Comparison of ENCODE assay signal across 23 mouse cellular contexts in the genomic region with DNA sequence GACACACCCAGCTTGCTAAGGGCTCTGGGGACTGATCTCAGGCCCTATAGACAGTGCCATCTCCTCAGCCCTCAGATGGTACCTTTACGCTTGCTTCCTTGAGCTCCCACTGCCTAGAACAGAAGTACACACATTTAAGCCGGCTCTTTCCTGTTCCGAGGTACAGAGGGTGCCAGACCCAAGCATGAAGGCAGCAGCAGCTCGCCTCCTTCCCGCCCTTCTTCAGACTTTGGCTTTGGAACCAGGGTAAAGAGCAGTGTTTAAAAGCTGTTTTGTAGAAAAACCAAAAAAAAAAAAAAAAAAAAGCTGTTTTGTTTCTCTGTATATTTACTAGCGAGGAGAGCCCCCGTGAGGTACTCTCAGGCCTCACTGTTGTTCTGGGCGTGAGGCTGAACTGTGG. TPM values are rescaled to one million over a fixed set of nuclear protein-coding genes. Genes with fewer than 3 reads are reported as not detected.
DNase-seq lines count a peak whose midpoint lies in the region; ATAC-seq and TF ChIP-seq lines count a peak whose summit lies in the region.
"Had no signal": no experiment of that assay in that cellular context is flagged by ENCODE, and none has a peak within 500 bp of the region (broad histone marks: within the 10 kb centered on the region; RNA-seq: fewer than 3 reads in every experiment).

No protein-coding gene starts in this region.

- no peak overlapping the region for H3K9ac ChIP-seq in embryonic facial prominence, embryonic 15.5 days
- no peak overlapping the region for H3K9ac ChIP-seq in kidney, embryonic 14.5 days (ENCODE audit: low read depth, low read length)
- H3K9ac ChIP-seq in limb, embryonic 13.5 days, result no peak overlapping the region
- H3K9ac ChIP-seq in neural tube, embryonic 15.5 days (replicated peaks), result no peak overlapping the region
- H3K9ac ChIP-seq: heart, embryonic 13.5 days; hindbrain, embryonic 15.5 days had no signal

- H3K27ac ChIP-seq in embryonic facial prominence, embryonic 15.5 days (replicated peaks), result peak overlapping the region; percentile 69
- H3K27ac ChIP-seq in embryonic facial prominence, embryonic 10.5 days (replicated peaks), result no peak overlapping the region
- peak overlapping the region; percentile 91 for H3K27ac ChIP-seq in kidney, adult 2 months (ENCODE audit: insufficient read depth, low read depth, low read length)
- H3K27ac ChIP-seq in kidney, embryonic 14.5 days (ENCODE audit: low read depth, low read length), result no peak overlapping the region
- peak overlapping the region; percentile 15; the same call in 1 of the 2 replicates for H3K27ac ChIP-seq in limb, embryonic 13.5 days
- H3K27ac ChIP-seq in limb, embryonic 10.5 days, result no peak overlapping the region
- 0 out of 2 replicates have a peak overlapping the region, but pooled peaks have one; percentile 37 for H3K27ac ChIP-seq in neural tube, embryonic 15.5 days (replicated peaks)
- H3K27ac ChIP-seq: heart, embryonic 13.5 days; hindbrain, embryonic 15.5 days; midbrain, embryonic 10.5 days had no signal

- peaks cover 5% of the 10 kb centered on the region; the same call in 1 of the 2 replicates for H3K9me3 ChIP-seq in embryonic facial prominence, embryonic 15.5 days (replicated peaks)
- peaks cover 7% of the 10 kb centered on the region; the same call in 1 of the 2 replicates for H3K9me3 ChIP-seq in embryonic facial prominence, embryonic 10.5 days
- H3K9me3 ChIP-seq in kidney, embryonic 14.5 days (ENCODE audit: control insufficient read depth, low read length), result peaks cover 10% of the 10 kb centered on the region
- H3K9me3 ChIP-seq in limb, embryonic 13.5 days, result peaks cover 7% of the 10 kb centered on the region; the same call in 1 of the 2 replicates
- H3K9me3 ChIP-seq in limb, embryonic 10.5 days (replicated peaks), result no peaks in the 10 kb centered on the region
- no peaks in the 10 kb centered on the region for H3K9me3 ChIP-seq in neural tube, embryonic 15.5 days (replicated peaks)
- H3K9me3 ChIP-seq: hindbrain, embryonic 15.5 days had no signal

- no peak overlapping the region for H3K4me2 ChIP-seq in embryonic facial prominence, embryonic 15.5 days (replicated peaks)
- H3K4me2 ChIP-seq in kidney, embryonic 14.5 days (replicated peaks; ENCODE audit: low read depth, low read length), result no peak overlapping the region
- H3K4me2 ChIP-seq in limb, embryonic 13.5 days (replicated peaks), result no peak overlapping the region
- H3K4me2 ChIP-seq in neural tube, embryonic 15.5 days, result no peak overlapping the region
- H3K4me2 ChIP-seq: heart, embryonic 13.5 days; hindbrain, embryonic 15.5 days had no signal

- H3K4me3 ChIP-seq in embryonic facial prominence, embryonic 15.5 days (replicated peaks), result no peak overlapping the region
- H3K4me3 ChIP-seq in embryonic facial prominence, embryonic 10.5 days, result no peak overlapping the region
- H3K4me3 ChIP-seq in kidney, adult 2 months (ENCODE audit: insufficient read depth, low read depth, low read length), result no peak overlapping the region
- H3K4me3 ChIP-seq in kidney, embryonic 14.5 days (ENCODE audit: low read length), result no peak overlapping the region
- H3K4me3 ChIP-seq in limb, embryonic 13.5 days, result no peak overlapping the region
- H3K4me3 ChIP-seq in limb, embryonic 10.5 days, result no peak overlapping the region
- H3K4me3 ChIP-seq in neural tube, embryonic 15.5 days (replicated peaks), result no peak overlapping the region
- H3K4me3 ChIP-seq: heart, embryonic 13.5 days; hindbrain, embryonic 15.5 days; midbrain, embryonic 10.5 days had no signal

- TF ChIP-seq CTCF in kidney, adult 2 months (conservative IDR thresholded peaks at IDR 0.05; ENCODE audit: insufficient read depth, insufficient read length, low read depth, low read length), result no peak

- H3K36me3 ChIP-seq in embryonic facial prominence, embryonic 15.5 days, result peaks cover 35% of the 10 kb centered on the region
- peaks cover 53% of the 10 kb centered on the region for H3K36me3 ChIP-seq in embryonic facial prominence, embryonic 10.5 days (replicated peaks)
- H3K36me3 ChIP-seq in kidney, adult 2 months (ENCODE audit: control insufficient read depth, insufficient read depth, low read length), result peaks cover 10% of the 10 kb centered on the region
- H3K36me3 ChIP-seq in kidney, embryonic 14.5 days (ENCODE audit: control insufficient read depth, insufficient read depth, low read length), result peaks cover 37% of the 10 kb centered on the region
- peaks cover 53% of the 10 kb centered on the region for H3K36me3 ChIP-seq in limb, embryonic 13.5 days
- peaks cover 55% of the 10 kb centered on the region for H3K36me3 ChIP-seq in limb, embryonic 10.5 days
- peaks cover 39% of the 10 kb centered on the region for H3K36me3 ChIP-seq in neural tube, embryonic 15.5 days

- DNase-seq in embryonic facial prominence, embryonic 10.5 days (ENCODE audit: low spot score), result no peak
- peak; percentile 57 for DNase-seq in kidney, adult 2 months
- no peak for DNase-seq in limb, embryonic 10.5 days (ENCODE audit: low spot score)
- DNase-seq in spleen, adult 12 weeks (ENCODE audit: low spot score), result no peak
- DNase-seq: cerebellum, adult 2 months; cerebellum, postnatal 36 days; embryo, embryonic 11 days; gastrocnemius, postnatal 14 days; heart, adult 11 months; heart, postnatal 14 days; kidney, adult 18-20 months; lung, adult 18-20 months; lung, postnatal 10 days had no signal

- no peak for ATAC-seq in embryonic facial prominence, embryonic 15.5 days (ENCODE audit: insufficient number of reproducible peaks, low FRiP score, low TSS enrichment, low read depth)
- ATAC-seq in kidney, embryonic 14.5 days (ENCODE audit: low FRiP score, low TSS enrichment), result no peak
- no peak for ATAC-seq in limb, embryonic 13.5 days (ENCODE audit: low FRiP score, low read depth)
- ATAC-seq in neural tube, embryonic 15.5 days (ENCODE audit: low FRiP score), result no peak
- ATAC-seq: activated CD4-positive, CD25-positive, alpha-beta regulatory T cell, adult 4 months; forebrain, embryonic 16.5 days had no signal

- no peak for TF ChIP-seq POLR2A in kidney, adult 2 months (IDR thresholded peaks at IDR 0.05; ENCODE audit: low read depth, low read length)

- no peaks in the 10 kb centered on the region for H3K4me1 ChIP-seq in embryonic facial prominence, embryonic 15.5 days
- no peaks in the 10 kb centered on the region for H3K4me1 ChIP-seq in embryonic facial prominence, embryonic 10.5 days
- H3K4me1 ChIP-seq in kidney, adult 2 months (ENCODE audit: control insufficient read depth, insufficient read depth, low read length), result peaks cover 32% of the 10 kb centered on the region
- H3K4me1 ChIP-seq in kidney, embryonic 14.5 days (ENCODE audit: control insufficient read depth, insufficient read depth, low read length), result no peaks in the 10 kb centered on the region
- H3K4me1 ChIP-seq in limb, embryonic 13.5 days, result no peaks in the 10 kb centered on the region
- no peaks in the 10 kb centered on the region for H3K4me1 ChIP-seq in limb, embryonic 10.5 days
- 0 out of 2 replicates have a peak, but pooled peaks cover 3% of the 10 kb centered on the region for H3K4me1 ChIP-seq in neural tube, embryonic 15.5 days
- H3K4me1 ChIP-seq: midbrain, embryonic 10.5 days had no signal

- no peaks in the 10 kb centered on the region for H3K27me3 ChIP-seq in embryonic facial prominence, embryonic 15.5 days
- H3K27me3 ChIP-seq in embryonic facial prominence, embryonic 10.5 days (replicated peaks; ENCODE audit: low read depth, poor library complexity, severe bottlenecking), result no peaks in the 10 kb centered on the region
- no peaks in the 10 kb centered on the region for H3K27me3 ChIP-seq in kidney, adult 2 months (replicated peaks; ENCODE audit: control insufficient read depth, insufficient read depth, low read length)
- no peaks in the 10 kb centered on the region for H3K27me3 ChIP-seq in kidney, embryonic 14.5 days (ENCODE audit: control insufficient read depth, insufficient read depth, low read length)
- no peaks in the 10 kb centered on the region for H3K27me3 ChIP-seq in limb, embryonic 13.5 days
- no peaks in the 10 kb centered on the region for H3K27me3 ChIP-seq in limb, embryonic 10.5 days (ENCODE audit: low read depth, poor library complexity, severe bottlenecking)
- no peaks in the 10 kb centered on the region for H3K27me3 ChIP-seq in neural tube, embryonic 15.5 days (replicated peaks)
- H3K27me3 ChIP-seq: heart, embryonic 13.5 days; hindbrain, embryonic 15.5 days had no signal

- 81% methylated on average over 8 of the region's 8 CpGs for WGBS in embryonic facial prominence, embryonic 15.5 days
- 87% methylated on average over 8 of the region's 8 CpGs for WGBS in embryonic facial prominence, embryonic 10.5 days
- WGBS in kidney, adult 2 months, result 52% methylated on average over 8 of the region's 8 CpGs
- 92% methylated on average over 8 of the region's 8 CpGs for WGBS in kidney, embryonic 14.5 days
- WGBS in limb, embryonic 13.5 days, result 88% methylated on average over 8 of the region's 8 CpGs
- 88% methylated on average over 8 of the region's 8 CpGs for WGBS in limb, embryonic 10.5 days
- WGBS in neural tube, embryonic 15.5 days, result 85% methylated on average over 8 of the region's 8 CpGs

RNA-seq across cellular contexts. Expression of a gene that starts 9.1 kb away (rescaled TPM):
- 797 and 816 TPM in 2 replicates for polyA plus RNA-seq in embryonic facial prominence, embryonic 15.5 days (2015; fragmentation: Nextera tagmentation; extraction: Ambion mirVana)
- 693 and 727 TPM in 2 replicates for polyA plus RNA-seq in embryonic facial prominence, embryonic 10.5 days (2016; fragmentation: Nextera tagmentation; extraction: Ambion mirVana)
- 1,108 and 1,337 TPM in 2 replicates for polyA plus RNA-seq in kidney, adult 2 months (2012; rRNA removed)
- polyA plus RNA-seq in kidney, embryonic 14.5 days (2014; fragmentation: Nextera tagmentation; extraction: Ambion mirVana), result 571 and 767 TPM in 2 replicates
- 605 and 606 TPM in 2 replicates for polyA plus RNA-seq in limb, embryonic 13.5 days (2015; fragmentation: Nextera tagmentation; extraction: Ambion mirVana)
- 670 and 699 TPM in 2 replicates for polyA plus RNA-seq in limb, embryonic 10.5 days (2016; fragmentation: Nextera tagmentation; extraction: Ambion mirVana)
- 1,502 and 1,904 TPM in 2 replicates for polyA plus RNA-seq in neural tube, embryonic 15.5 days (2015; fragmentation: Nextera tagmentation; extraction: Ambion mirVana)

RNA-seq across cellular contexts. Expression of a gene that starts 9.2 kb away (rescaled TPM):
- polyA plus RNA-seq in embryonic facial prominence, embryonic 15.5 days (2015; fragmentation: Nextera tagmentation; extraction: Ambion mirVana), result 17.9 and 19.1 TPM in 2 replicates
- 19.8 and 20.7 TPM in 2 replicates for polyA plus RNA-seq in embryonic facial prominence, embryonic 10.5 days (2016; fragmentation: Nextera tagmentation; extraction: Ambion mirVana)
- 4.3 and 5.1 TPM in 2 replicates for polyA plus RNA-seq in kidney, adult 2 months (2012; rRNA removed)
- 22.2 and 31.9 TPM in 2 replicates for polyA plus RNA-seq in kidney, embryonic 14.5 days (2014; fragmentation: Nextera tagmentation; extraction: Ambion mirVana)
- 18.9 and 20.9 TPM in 2 replicates for polyA plus RNA-seq in limb, embryonic 13.5 days (2015; fragmentation: Nextera tagmentation; extraction: Ambion mirVana)
- polyA plus RNA-seq in limb, embryonic 10.5 days (2016; fragmentation: Nextera tagmentation; extraction: Ambion mirVana), result 14.7 and 19.3 TPM in 2 replicates
- 17.3 and 17.9 TPM in 2 replicates for polyA plus RNA-seq in neural tube, embryonic 15.5 days (2015; fragmentation: Nextera tagmentation; extraction: Ambion mirVana)
- polyA plus RNA-seq: small intestine, adult 2 months had no signal

RNA-seq across cellular contexts. Expression of a gene that starts 37.9 kb away (rescaled TPM):
- polyA plus RNA-seq in embryonic facial prominence, embryonic 15.5 days (2015; fragmentation: Nextera tagmentation; extraction: Ambion mirVana), result 9.9 and 11.4 TPM in 2 replicates
- 5.2 and 7.2 TPM in 2 replicates for polyA plus RNA-seq in embryonic facial prominence, embryonic 10.5 days (2016; fragmentation: Nextera tagmentation; extraction: Ambion mirVana)
- polyA plus RNA-seq in kidney, adult 2 months (2012; rRNA removed), result 232 and 266 TPM in 2 replicates
- polyA plus RNA-seq in kidney, embryonic 14.5 days (2014; fragmentation: Nextera tagmentation; extraction: Ambion mirVana), result 40.5 and 44.1 TPM in 2 replicates
- 6.7 and 7.6 TPM in 2 replicates for polyA plus RNA-seq in limb, embryonic 13.5 days (2015; fragmentation: Nextera tagmentation; extraction: Ambion mirVana)
- polyA plus RNA-seq in limb, embryonic 10.5 days (2016; fragmentation: Nextera tagmentation; extraction: Ambion mirVana), result 3.2 and 3.5 TPM in 2 replicates
- polyA plus RNA-seq in neural tube, embryonic 15.5 days (2015; fragmentation: Nextera tagmentation; extraction: Ambion mirVana), result 6.5 and 7.7 TPM in 2 replicates

Comparison
In these comparisons a context has a peak if more than half of its experiments do, and no peak if none do; other contexts are left out.
1. H3K27ac ChIP-seq: peak in embryonic facial prominence, embryonic 15.5 days (single experiment), kidney, adult 2 months (single experiment), limb, embryonic 13.5 days (single experiment) and neural tube, embryonic 15.5 days (single experiment); none in embryonic facial prominence, embryonic 10.5 days (single experiment), kidney, embryonic 14.5 days (single experiment) and limb, embryonic 10.5 days (single experiment).